Mouse (Mus musculus) ES-CJ7 (cell line): ENCODE results near the gene Prpsap2.

ENCODE experiments used
- DNase-seq: peaks from one replicate; pipeline ENCODE4 v3.0.0; 2011; ENCODE audit warnings: low read depth, low spot score

Gene Prpsap2

GRCm38 (mm10) chr11:61715130-61715529 is 46.8 kb downstream of the Prpsap2 start:
- no peak for DNase-seq

- DNase-seq: peak; percentile 88
Observed at GRCm38 (mm10) chr11:61714346-61715117, 47.4 kb downstream of the Prpsap2 start.

GRCm38 (mm10) chr11:61713157-61713855 is 48.6 kb downstream of the Prpsap2 start:
- peak; percentile 58 for DNase-seq

- peak; percentile 37 for DNase-seq
Observed at GRCm38 (mm10) chr11:61708928-61709327, 53.0 kb downstream of the Prpsap2 start.

GRCm38 (mm10) chr11:61706232-61706631 is 55.7 kb downstream of the Prpsap2 start:
- DNase-seq: no peak

DNA sequence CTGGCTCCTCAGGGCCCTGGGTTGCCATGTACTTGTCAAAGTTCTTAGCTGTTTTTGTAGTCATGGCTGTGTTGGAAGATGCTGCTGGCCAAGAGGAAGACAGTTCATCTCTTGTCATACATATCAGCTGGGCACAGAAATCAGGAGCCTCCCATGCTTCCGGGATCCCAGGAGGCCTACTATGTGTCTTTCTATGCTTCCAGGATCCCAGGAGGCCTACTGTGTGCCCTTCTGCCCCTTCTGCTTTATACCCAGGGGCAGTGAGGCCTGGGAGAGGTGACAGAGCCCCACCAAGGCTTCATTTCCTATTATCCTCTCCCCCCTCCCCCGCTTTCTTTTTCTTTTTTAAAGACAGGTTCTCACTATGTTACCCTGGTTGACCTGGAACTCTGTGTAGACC is 56.3 kb downstream of the Prpsap2 start:
- no peak for DNase-seq

- no peak for DNase-seq
Observed at GRCm38 (mm10) chr11:61702494-61702893, 59.4 kb downstream of the Prpsap2 start.

- DNase-seq: no peak
Observed at GRCm38 (mm10) chr11:61701696-61702095, 60.2 kb downstream of the Prpsap2 start.

- no peak for DNase-seq
Observed at GRCm38 (mm10) chr11:61699933-61700332, 62.0 kb downstream of the Prpsap2 start.

- DNase-seq: no peak
Observed at GRCm38 (mm10) chr11:61699460-61699859, 62.4 kb downstream of the Prpsap2 start.

- DNase-seq: no peak
Observed at GRCm38 (mm10) chr11:61698852-61699251, 63.0 kb downstream of the Prpsap2 start.

- DNase-seq: no peak
Observed at GRCm38 (mm10) chr11:61692996-61693395, 68.9 kb downstream of the Prpsap2 start.

DNA sequence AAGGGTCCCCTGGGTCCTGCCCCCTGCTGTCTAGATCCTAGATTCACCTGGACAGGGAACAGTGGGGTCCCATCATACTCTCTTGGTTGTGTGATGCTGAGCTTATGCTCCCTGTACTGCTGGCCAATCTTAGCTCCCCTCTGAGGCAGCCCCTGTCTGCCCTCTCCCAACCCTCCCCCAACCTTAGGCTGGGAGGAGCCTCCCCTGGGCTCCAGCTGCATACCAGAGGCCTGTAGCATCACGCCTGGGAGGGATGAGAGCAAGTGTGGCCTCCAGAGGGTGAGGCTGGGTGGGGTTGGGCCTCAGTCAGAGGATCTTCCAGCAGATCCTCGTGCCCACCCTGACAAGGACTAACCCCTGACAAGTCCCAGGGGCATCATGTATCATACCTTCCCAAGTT is 74.3 kb downstream of the Prpsap2 start:
- DNase-seq: peak; percentile 24

DNA sequence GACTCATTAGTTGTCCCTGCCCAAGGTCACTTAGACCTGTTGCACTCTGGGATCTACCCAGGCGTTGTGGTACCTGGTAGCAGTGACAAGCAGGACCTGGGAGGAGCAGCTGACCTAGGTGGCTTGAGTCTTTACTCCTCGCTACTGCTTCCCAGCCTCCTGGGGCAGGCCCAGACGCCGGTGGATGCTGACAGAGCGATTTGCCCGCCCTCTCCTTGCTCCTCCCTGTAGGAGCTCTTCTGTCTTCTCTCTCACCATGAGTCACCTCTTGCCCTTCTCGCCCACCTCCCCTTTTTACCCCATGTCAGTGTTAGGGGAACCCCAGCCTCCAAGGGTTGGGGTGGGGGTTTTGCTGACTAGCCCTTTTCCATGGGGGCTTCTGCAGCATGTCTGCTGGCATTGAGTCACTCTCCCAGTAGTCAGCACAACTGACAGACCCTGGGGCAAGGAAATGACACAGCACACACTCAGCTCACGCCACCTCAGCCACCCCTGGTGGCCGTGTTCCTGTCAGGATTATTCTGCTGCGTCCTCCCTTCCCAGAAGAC is 74.9 kb downstream of the Prpsap2 start:
- peak; percentile 14 for DNase-seq

DNA sequence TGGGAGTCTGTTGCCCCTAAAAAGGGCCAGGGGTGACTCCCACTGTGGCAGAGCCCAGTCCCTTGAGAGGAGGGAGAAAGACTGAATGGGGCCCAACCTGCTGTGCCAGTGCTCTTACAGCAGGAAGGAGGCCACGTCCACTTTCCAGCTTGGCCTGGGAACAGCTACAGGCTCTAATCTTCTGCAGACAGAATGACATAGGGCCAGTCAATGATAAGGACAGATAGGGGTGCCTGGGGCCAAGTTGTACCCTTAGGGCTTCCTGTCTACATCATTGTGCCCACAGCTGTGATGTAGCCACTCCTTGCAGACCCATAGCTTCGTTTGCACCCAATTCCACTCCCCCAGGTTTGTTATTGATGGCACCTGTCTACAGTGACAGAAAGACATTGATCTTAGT is 75.7 kb downstream of the Prpsap2 start:
- no peak for DNase-seq

DNA sequence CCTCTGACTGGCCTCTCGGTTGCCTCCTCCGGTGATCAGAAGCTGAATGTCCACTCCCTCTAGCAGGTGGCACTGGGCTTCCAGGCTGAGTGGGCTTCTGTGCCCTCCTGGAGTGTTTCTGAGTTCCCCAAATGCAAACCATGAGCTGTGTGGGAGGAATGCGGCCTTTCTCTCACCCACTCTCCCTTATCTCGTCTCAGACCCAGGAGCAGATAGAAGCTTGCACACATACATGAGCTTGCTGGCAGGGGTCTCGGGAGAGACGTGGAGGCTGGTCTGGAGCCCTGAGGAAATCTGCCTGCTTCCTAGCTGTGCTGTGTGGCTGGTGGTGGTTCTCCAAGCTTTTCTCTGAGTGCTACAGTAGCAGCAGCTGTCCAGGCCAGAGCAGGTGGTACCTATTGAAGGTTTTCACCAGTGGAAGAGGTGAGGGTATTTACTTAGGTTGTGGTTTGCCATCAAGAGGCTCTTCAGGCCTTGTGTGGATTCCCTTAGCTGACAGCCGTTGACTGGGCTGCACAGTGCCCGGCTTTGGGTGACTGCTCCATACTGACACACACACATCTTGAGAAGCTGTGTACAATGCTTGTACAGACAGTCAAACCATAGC is 76.7 kb downstream of the Prpsap2 start:
- DNase-seq: no peak

DNA sequence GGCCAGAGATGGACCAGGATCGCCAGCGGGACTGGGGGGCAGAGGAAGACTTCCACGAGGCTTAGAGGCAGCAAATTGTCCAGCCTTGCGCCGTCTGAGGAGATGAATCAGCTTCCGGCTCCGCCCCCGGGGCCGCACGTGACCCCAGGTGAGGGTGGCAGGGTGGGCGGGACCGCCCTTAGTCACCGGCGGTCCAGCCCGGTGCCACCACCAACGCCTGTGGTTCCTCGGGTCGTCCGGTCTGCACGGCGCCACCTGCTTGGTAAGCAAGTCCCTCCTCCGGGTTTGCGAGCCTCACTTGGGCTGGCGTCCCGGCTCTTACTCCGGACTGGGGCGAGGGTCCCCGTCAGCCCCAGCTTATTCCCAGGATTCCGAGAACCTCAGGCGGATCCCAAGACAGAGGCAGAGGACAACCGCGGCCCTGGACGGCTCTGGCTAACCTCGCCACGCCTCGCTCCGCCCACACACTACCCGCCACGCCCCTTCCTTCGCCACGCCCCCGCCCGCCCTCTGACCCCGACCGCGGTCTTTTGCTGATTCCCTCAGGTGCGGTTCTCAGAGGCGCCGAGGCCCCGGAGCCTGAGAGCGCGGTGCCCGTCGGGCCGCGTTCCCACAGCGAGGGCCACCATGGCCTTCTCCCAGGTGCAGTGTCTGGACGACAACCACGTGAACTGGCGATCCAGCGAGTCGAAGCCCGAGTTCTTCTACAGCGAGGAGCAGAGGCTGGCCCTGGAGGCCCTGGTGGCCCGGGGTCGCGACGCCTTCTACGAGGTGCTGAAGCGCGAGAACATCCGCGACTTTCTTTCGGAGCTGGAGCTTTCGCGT is 77.8 kb downstream of the Prpsap2 start, which contains the start of gene Fam83g:
Fam83g (plus strand) TSS at position 185 of the 825 bp plus-strand sequence.
- DNase-seq: peak; percentile 65
